Mouse (Mus musculus) hindbrain, embryonic 14.5 days (tissue): ENCODE measurements around the gene Shkbp1. TPM values are rescaled to one million over a fixed set of nuclear protein-coding genes. Genes with fewer than 3 reads are reported as not detected.
A peak's percentile ranks its signal among the peaks of the same experiment; 100 is the strongest.

Source experiments
- ATAC-seq: fragments of 200-750 bp; cut with Nextera tagmentation; 2 replicates; pipeline ENCODE4 v1.8.0; 2017; ENCODE audit warnings: moderate number of reproducible peaks, mild to moderate bottlenecking, moderate TSS enrichment, moderate library complexity; ENCODE audit not compliant: low FRiP score
- DNase-seq: peaks from one replicate; pipeline ENCODE4 v3.0.0-alpha.2; 2015; ENCODE audit warnings: low spot score
- H3K27ac ChIP-seq: fragments of 300-500 bp; sonication (generic); 2 replicates; pipeline ENCODE4 v1.5.1; 2014; ENCODE audit warnings: mild to moderate bottlenecking, moderate library complexity
- H3K27me3 ChIP-seq: fragments of 300-500 bp; sonication (generic); 2 replicates; pipeline ENCODE4 v1.6.1; 2014; ENCODE audit warnings: mild to moderate bottlenecking, low read length, mixed read lengths; ENCODE audit not compliant: control insufficient read depth, insufficient read depth
- H3K36me3 ChIP-seq: fragments of 300-500 bp; sonication (generic); replicated peaks from 2 replicates; pipeline ENCODE4 v1.6.1; 2014; ENCODE audit not compliant: control insufficient read depth, insufficient read depth
- H3K4me1 ChIP-seq: fragments of 300-500 bp; sonication (generic); replicated peaks from 2 replicates; pipeline ENCODE4 v1.6.1; 2014; ENCODE audit warnings: antibody characterized with exemption, low read length, mixed read lengths; ENCODE audit not compliant: control insufficient read depth, insufficient read depth
- H3K4me2 ChIP-seq: fragments of 300-500 bp; sonication (generic); replicated peaks from 2 replicates; pipeline ENCODE4 v1.6.1; 2014; ENCODE audit warnings: mild to moderate bottlenecking, moderate library complexity
- H3K4me3 ChIP-seq: fragments of 300-500 bp; sonication (generic); replicated peaks from 2 replicates; pipeline ENCODE4 v1.5.1; 2014; ENCODE audit warnings: mild to moderate bottlenecking, low read length
- H3K9ac ChIP-seq: fragments of 300-500 bp; sonication (generic); 2 replicates; pipeline ENCODE4 v1.6.1; 2014
- H3K9me3 ChIP-seq: fragments of 300-500 bp; sonication (generic); 2 replicates; pipeline ENCODE4 v1.6.1; 2016; ENCODE audit warnings: low read length; ENCODE audit not compliant: control insufficient read depth
- WGBS: fragments of 180-500 bp; shearing (Covaris S2); extraction: QIAGEN DNeasy Blood & Tissue Kit; methylation state at CpG from one replicate; pipeline ENCODE4 v1.1.7; 2014; 5-methylcytosine and 5-hydroxymethylcytosine counted together
- polyA plus RNA-seq: library from polyadenylated mRNA; unstranded; fragments of >200 nt; fragmentation: Nextera tagmentation; extraction: Ambion mirVana; gene quantifications from 2 replicates; pipeline ENCODE4 v1.2.1, GENCODE M21; 2014

Gene Shkbp1
- polyA plus RNA-seq: 30.6 and 34.6 TPM in 2 replicates

- Histone ChIP-seq H3K9ac (peak within 1 kb of the TSS; percentile 72), H3K27me3 (peaks cover 27% of the 10 kb centered on the region), H3K4me2 (peak within 1 kb of the TSS; percentile 71), H3K27ac (peak within 1 kb of the TSS; percentile 58), H3K36me3 (peaks cover 17% of the 10 kb centered on the region), H3K4me3 (peak within 1 kb of the TSS; percentile 68), H3K9me3 (no peaks in the 10 kb centered on the region), H3K4me1 (peaks cover 14% of the 10 kb centered on the region; the same call in 1 of the 2 replicates)
- 1% methylated on average over 34 of the region's 34 CpGs for WGBS
- ATAC-seq (peak; percentile 95), DNase-seq (peak; percentile 86)
Observed at GRCm38 (mm10) chr7:27355745-27356240, at the start of gene Shkbp1. Gene Shkbp1 (minus strand): TSS chr7:27356019.

- Histone ChIP-seq H3K36me3 (peaks cover 30% of the 10 kb centered on the region), H3K27me3 (peaks cover 93% of the 10 kb centered on the region), H3K9me3 (peaks cover 3% of the 10 kb centered on the region; the same call in 1 of the 2 replicates), H3K4me2 (no peak overlapping the region), H3K4me1 (peaks cover 9% of the 10 kb centered on the region; the same call in 1 of the 2 replicates), H3K27ac (no peak overlapping the region), H3K9ac (no peak overlapping the region), H3K4me3 (0 out of 2 replicates have a peak overlapping the region, but pooled peaks have one; percentile 2)
- 9% methylated on average over 79 of the region's 81 CpGs for WGBS
- DNase-seq: no peak
- no peak for ATAC-seq
Observed at GRCm38 (mm10) chr7:27404203-27404942, 48.6 kb upstream of the Shkbp1 start.

GRCm38 (mm10) chr7:27402675-27403074, 46.9 kb upstream of the Shkbp1 start:
- peak; percentile 61 for DNase-seq
- 6% methylated on average over 16 of the region's 16 CpGs for WGBS
- ATAC-seq: no peak
- Histone ChIP-seq H3K4me2 (no peak overlapping the region), H3K4me1 (no peaks in the 10 kb centered on the region), H3K4me3 (no peak overlapping the region), H3K27me3 (peaks cover 91% of the 10 kb centered on the region), H3K27ac (no peak overlapping the region), H3K9me3 (peaks cover 3% of the 10 kb centered on the region; the same call in 1 of the 2 replicates), H3K36me3 (peaks cover 25% of the 10 kb centered on the region), H3K9ac (no peak overlapping the region)

GRCm38 (mm10) chr7:27400545-27400944, 44.7 kb upstream of the Shkbp1 start:
- ATAC-seq (no peak), DNase-seq (no peak)
- WGBS: 76% methylated on average over 7 of the region's 7 CpGs
- Histone ChIP-seq H3K36me3 (peaks cover 15% of the 10 kb centered on the region; the same call in 1 of the 2 replicates), H3K9me3 (peaks cover 3% of the 10 kb centered on the region; the same call in 1 of the 2 replicates), H3K9ac (no peak overlapping the region), H3K27ac (no peak overlapping the region), H3K4me3 (no peak overlapping the region), H3K4me2 (no peak overlapping the region), H3K27me3 (peaks cover 87% of the 10 kb centered on the region), H3K4me1 (peaks cover 8% of the 10 kb centered on the region; the same call in 1 of the 2 replicates)

GRCm38 (mm10) chr7:27397048-27397949, 41.5 kb upstream of the Shkbp1 start:
- Histone ChIP-seq H3K9me3 (no peaks in the 10 kb centered on the region), H3K9ac (no peak overlapping the region), H3K4me3 (peak overlapping the region; percentile 52; the same call in 1 of the 2 replicates), H3K4me2 (peak overlapping the region; percentile 82), H3K4me1 (peaks cover 8% of the 10 kb centered on the region; the same call in 1 of the 2 replicates), H3K27me3 (peaks cover 87% of the 10 kb centered on the region), H3K27ac (no peak overlapping the region), H3K36me3 (peaks cover 15% of the 10 kb centered on the region; the same call in 1 of the 2 replicates)
- ATAC-seq (no peak), DNase-seq (no peak)
- WGBS: 21% methylated on average over 26 of the region's 26 CpGs

GRCm38 (mm10) chr7:27396184-27397047, 40.6 kb upstream of the Shkbp1 start:
- H3K27ac ChIP-seq: no peak overlapping the region
- no peak for DNase-seq
- peak overlapping the region; percentile 61 for H3K9ac ChIP-seq
- no peaks in the 10 kb centered on the region for H3K9me3 ChIP-seq
- peaks cover 87% of the 10 kb centered on the region for H3K27me3 ChIP-seq
- peak overlapping the region; percentile 82 for H3K4me2 ChIP-seq
- H3K36me3 ChIP-seq: peaks cover 12% of the 10 kb centered on the region; the same call in 1 of the 2 replicates
- peak overlapping the region; percentile 52 for H3K4me3 ChIP-seq
- peaks cover 8% of the 10 kb centered on the region; the same call in 1 of the 2 replicates for H3K4me1 ChIP-seq
- peak; percentile 55; the same call in 1 of the 2 replicates for ATAC-seq
- 1% methylated on average over 53 of the region's 68 CpGs for WGBS

- H3K4me2 ChIP-seq: peak overlapping the region; percentile 82
- WGBS: 2% methylated on average over 22 of the region's 22 CpGs
- peak overlapping the region; percentile 61 for H3K9ac ChIP-seq
- peaks cover 12% of the 10 kb centered on the region; the same call in 1 of the 2 replicates for H3K36me3 ChIP-seq
- peak overlapping the region; percentile 52 for H3K4me3 ChIP-seq
- H3K27ac ChIP-seq: no peak overlapping the region
- peaks cover 87% of the 10 kb centered on the region for H3K27me3 ChIP-seq
- peak; percentile 38; the same call in 1 of the 2 replicates for ATAC-seq
- H3K9me3 ChIP-seq: no peaks in the 10 kb centered on the region
- no peak for DNase-seq
- peaks cover 8% of the 10 kb centered on the region; the same call in 1 of the 2 replicates for H3K4me1 ChIP-seq
Observed at GRCm38 (mm10) chr7:27395521-27396183, 39.8 kb upstream of the Shkbp1 start.

- Histone ChIP-seq H3K27me3 (peaks cover 55% of the 10 kb centered on the region), H3K36me3 (peaks cover 10% of the 10 kb centered on the region; the same call in 1 of the 2 replicates), H3K4me2 (no peak overlapping the region), H3K9me3 (no peaks in the 10 kb centered on the region), H3K27ac (no peak overlapping the region), H3K9ac (no peak overlapping the region), H3K4me3 (no peak overlapping the region), H3K4me1 (peaks cover 4% of the 10 kb centered on the region; the same call in 1 of the 2 replicates)
- DNase-seq: no peak
- ATAC-seq: no peak
- 36% methylated on average over 16 of the region's 16 CpGs for WGBS
Observed at GRCm38 (mm10) chr7:27391416-27391815, 35.6 kb upstream of the Shkbp1 start.
